Mouse (Mus musculus) megakaryocyte, embryonic 14.5 days (primary cell): Measurements from ENCODE around the gene Gm3115. TPM values are rescaled to one million over a fixed set of nuclear protein-coding genes. Genes with fewer than 3 reads are reported as not detected.
"Not testable (repeated sequence)": the region's sequence is repeated elsewhere in the genome, so short reads cannot be mapped to it uniquely, and the experiment has no call there.

ENCODE experiments used
- H3K27me3 ChIP-seq: replicated peaks from 2 replicates; pipeline ENCODE3; 2012; ENCODE audit warnings: inconsistent platforms
- H3K36me3 ChIP-seq: replicated peaks from 2 replicates; pipeline ENCODE3; 2012; ENCODE audit warnings: low read length, inconsistent platforms, mixed read lengths
- H3K4me1 ChIP-seq: 2 replicates; pipeline ENCODE4 v1.6.1; 2012; ENCODE audit warnings: inconsistent platforms
- H3K4me3 ChIP-seq: replicated peaks from 2 replicates; pipeline ENCODE3; 2012; ENCODE audit warnings: moderate library complexity, mild to moderate bottlenecking, inconsistent platforms
- H3K9me3 ChIP-seq: 2 replicates; pipeline ENCODE4 v1.6.1; 2012; ENCODE audit warnings: inconsistent platforms
- polyA plus RNA-seq: library from polyadenylated mRNA; stranded (reverse); fragments of >175 nt; gene quantifications from 2 replicates; pipeline ENCODE4 v1.2.3, GENCODE M21; 2012; ENCODE audit warnings: low replicate concordance; ENCODE audit not compliant: insufficient read depth

The Gm3115 gene
- not detected in 2 replicates for polyA plus RNA-seq

GRCm38 (mm10) chr14:4083820-4084219, at the start of gene Gm3115:
Gene Gm3115 (plus strand): TSS chr14:4084120.
- H3K36me3 ChIP-seq, H3K4me1 ChIP-seq, H3K4me3 ChIP-seq, H3K27me3 ChIP-seq, H3K9me3 ChIP-seq: not testable (repeated sequence)

- not testable (repeated sequence) for H3K36me3 ChIP-seq, H3K4me3 ChIP-seq, H3K4me1 ChIP-seq, H3K27me3 ChIP-seq, H3K9me3 ChIP-seq
Observed at GRCm38 (mm10) chr14:4110426-4110825, 26.5 kb downstream of the Gm3115 start, which contains the start of gene Gm8108. Gene Gm8108 (plus strand): TSS chr14:4110526.

- not testable (repeated sequence) for H3K9me3 ChIP-seq, H3K4me3 ChIP-seq, H3K27me3 ChIP-seq, H3K4me1 ChIP-seq, H3K36me3 ChIP-seq
Observed at GRCm38 (mm10) chr14:4141646-4142045, 57.7 kb downstream of the Gm3115 start.

Other genes starting within 250 kb of the Gm3115 start
- gene Gm3033, start 237.9 kb upstream of the Gm3115 start, polyA plus RNA-seq = not detected in 2 replicates
- not detected in 2 replicates for gene Gm2916, start 199.9 kb upstream of the Gm3115 start, polyA plus RNA-seq
- gene Gm3029, start 152.4 kb upstream of the Gm3115 start, polyA plus RNA-seq = not detected in 2 replicates
- gene Gm3095, start 120.6 kb upstream of the Gm3115 start, polyA plus RNA-seq = not detected in 2 replicates
- gene Gm3099, start 85.7 kb upstream of the Gm3115 start, polyA plus RNA-seq = not detected in 2 replicates
- not detected in 2 replicates for gene Gm5796, start 60.2 kb upstream of the Gm3115 start, polyA plus RNA-seq
- not detected in 2 replicates for gene Gm8108, start 26.4 kb downstream of the Gm3115 start, polyA plus RNA-seq
- not detected in 2 replicates for gene Gm3127, start 80.9 kb downstream of the Gm3115 start, polyA plus RNA-seq
- gene Gm2974, start 98.5 kb downstream of the Gm3115 start, polyA plus RNA-seq = not detected in 2 replicates
- not detected in 2 replicates for gene Gm3138, start 165.5 kb downstream of the Gm3115 start, polyA plus RNA-seq
- gene Gm3149, start 233.2 kb downstream of the Gm3115 start, polyA plus RNA-seq = not detected in 2 replicates